Mouse (Mus musculus) lung, postnatal 25 days (tissue): ENCODE measurements around the gene C330021F23Rik.
"Not testable (repeated sequence)": the region's sequence is repeated elsewhere in the genome, so short reads cannot be mapped to it uniquely, and the experiment has no call there.

ENCODE experiments used
- DNase-seq: peaks from one replicate; pipeline ENCODE4 v3.0.0; 2022; ENCODE audit warnings: low spot score

The C330021F23Rik gene

GRCm38 (mm10) chr8:3567641-3568371, at the start of gene C330021F23Rik:
C330021F23Rik (plus strand) TSS chr8:3567990.
- DNase-seq, result no peak

- no peak for DNase-seq
These were observed 45.6 kb upstream of the C330021F23Rik start for GRCm38 (mm10) chr8:3522007-3522697.

GRCm38 (mm10) chr8:3530816-3531215, 37.0 kb upstream of the C330021F23Rik start:
- no peak for DNase-seq

- no peak for DNase-seq
These were observed 35.9 kb upstream of the C330021F23Rik start for GRCm38 (mm10) chr8:3531936-3532335.

GRCm38 (mm10) chr8:3536053-3536841, 31.5 kb upstream of the C330021F23Rik start:
- DNase-seq, result no peak

- no peak for DNase-seq
These were observed 30.9 kb upstream of the C330021F23Rik start for GRCm38 (mm10) chr8:3536940-3537339.

GRCm38 (mm10) chr8:3537666-3538065, 30.1 kb upstream of the C330021F23Rik start:
- DNase-seq, result no peak

- DNase-seq, result no peak
These were observed 28.6 kb upstream of the C330021F23Rik start for GRCm38 (mm10) chr8:3539146-3539545.

- DNase-seq, result no peak
These were observed 27.7 kb upstream of the C330021F23Rik start for GRCm38 (mm10) chr8:3540076-3540475.

- no peak for DNase-seq
These were observed 21.3 kb upstream of the C330021F23Rik start for GRCm38 (mm10) chr8:3546511-3546910.

GRCm38 (mm10) chr8:3552240-3552639, 15.6 kb upstream of the C330021F23Rik start:
- DNase-seq, result no peak

GRCm38 (mm10) chr8:3556114-3556513, 11.7 kb upstream of the C330021F23Rik start:
- no peak for DNase-seq

GRCm38 (mm10) chr8:3568378-3568777, 588 bp downstream of the C330021F23Rik start:
- DNase-seq, result no peak

GRCm38 (mm10) chr8:3569784-3570183, 2.0 kb downstream of the C330021F23Rik start:
- no peak for DNase-seq

- DNase-seq, result no peak
These were observed 6.8 kb downstream of the C330021F23Rik start for GRCm38 (mm10) chr8:3574546-3574945.

- no peak for DNase-seq
These were observed 8.6 kb downstream of the C330021F23Rik start for GRCm38 (mm10) chr8:3576211-3576960.

- no peak for DNase-seq
These were observed 11.9 kb downstream of the C330021F23Rik start for GRCm38 (mm10) chr8:3579390-3580364.

- DNase-seq, result not testable (repeated sequence)
These were observed 14.2 kb downstream of the C330021F23Rik start for GRCm38 (mm10) chr8:3581961-3582360.

- no peak for DNase-seq
These were observed 18.7 kb downstream of the C330021F23Rik start for GRCm38 (mm10) chr8:3586452-3586851.

- DNase-seq, result no peak
These were observed 19.2 kb downstream of the C330021F23Rik start, which contains the start of gene Camsap3 for GRCm38 (mm10) chr8:3586993-3587390. Camsap3 (plus strand) TSS chr8:3587293.
